Mouse (Mus musculus) spleen, postnatal 10 days (tissue): ENCODE measurements at regions not wholly inside any gene's neighbourhood (a gene's known extent, or its start where the extent isn't known, plus 50 kb on each side); places are given as distances from the start of the nearest gene placed in this dataset.

ENCODE experiments used
- DNase-seq, 2 experiments: peaks; one replicate each; pipeline ENCODE4 v3.0.0; 2021 to 2022; ENCODE audit warnings: low spot score in 2 of 2

- peak in 1 of 2 experiments; percentile 29 for DNase-seq
Measured at GRCm38 (mm10) chr15:30029257-30029899, 143.0 kb upstream of the Ctnnd2 start.

DNA sequence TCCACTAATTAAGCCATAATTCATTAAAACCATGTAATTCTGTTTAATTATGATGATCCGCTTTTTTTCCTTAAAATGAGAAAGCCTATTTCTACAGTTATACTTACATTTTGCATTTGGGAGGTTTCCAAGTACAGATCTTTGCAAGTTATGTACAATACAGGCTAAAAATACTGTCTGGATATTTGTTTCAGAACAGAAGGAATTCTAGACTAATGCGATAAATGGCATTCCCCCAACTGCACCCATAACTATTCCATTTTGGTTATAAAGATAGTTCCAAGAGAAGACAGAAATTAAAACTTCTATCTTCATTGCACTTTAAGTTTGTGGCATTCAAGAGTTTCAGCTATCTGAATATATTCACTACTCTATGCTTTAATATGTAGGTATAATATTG, 137.0 kb upstream of the Ctnnd2 start:
- no peak for DNase-seq

- no peak for DNase-seq
Measured at GRCm38 (mm10) chr15:30050851-30051250, 121.5 kb upstream of the Ctnnd2 start.

GRCm38 (mm10) chr15:30059808-30060207, 112.6 kb upstream of the Ctnnd2 start:
- no peak for DNase-seq

- DNase-seq, result no peak
Measured at GRCm38 (mm10) chr15:30060505-30061342, 111.7 kb upstream of the Ctnnd2 start.

GRCm38 (mm10) chr15:30071668-30072067, 100.7 kb upstream of the Ctnnd2 start:
- no peak for DNase-seq

GRCm38 (mm10) chr15:30072301-30072700, 100.1 kb upstream of the Ctnnd2 start:
- no peak for DNase-seq

DNA sequence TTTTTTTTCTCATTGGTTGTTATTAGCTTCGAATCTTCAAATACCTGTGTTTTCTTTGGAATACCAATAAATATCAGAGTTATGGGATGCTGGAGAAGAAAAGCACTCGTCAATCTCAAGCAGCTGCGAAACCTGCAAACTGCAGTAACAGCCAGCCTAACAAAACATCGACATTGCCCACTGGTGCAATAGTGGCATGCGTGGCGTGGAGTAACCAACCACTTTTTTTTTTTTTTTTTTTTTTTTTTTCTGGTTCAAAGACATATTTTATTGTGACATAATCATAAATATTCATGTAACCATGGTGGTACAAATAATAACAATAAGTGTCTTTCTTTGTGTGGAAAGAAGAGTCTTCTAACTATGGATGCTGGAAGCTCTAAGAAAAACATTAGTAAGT, 85.3 kb upstream of the Ctnnd2 start:
- DNase-seq, result no peak

- no peak for DNase-seq
Measured at GRCm38 (mm10) chr15:30122061-30122460, 50.3 kb upstream of the Ctnnd2 start.
